In genomic region chr2:91779166-91779565, GRCm38 (mm10) we compare ENCODE assay signal across 9 mouse cellular contexts. TPM values are rescaled to one million over a fixed set of nuclear protein-coding genes. Genes with fewer than 3 reads are reported as not detected.
DNase-seq lines count a peak whose midpoint lies in the region; ATAC-seq and TF ChIP-seq lines count a peak whose summit lies in the region.
"Had no signal": no experiment of that assay in that cellular context is flagged by ENCODE, and none has a peak within 500 bp of the region (broad histone marks: within the 10 kb centered on the region; RNA-seq: fewer than 3 reads in every experiment).

No protein-coding gene starts in this region.

- DNase-seq in hindbrain, embryonic 11.5 days (ENCODE audit: low spot score): peak; percentile 36
- DNase-seq in hindbrain, embryonic 10.5 days (ENCODE audit: low spot score): no peak
- peak; percentile 57 for DNase-seq in A20 (ENCODE audit: low read depth, low spot score)
- peak; percentile 65 for DNase-seq in MEL (ENCODE audit: low read depth, low spot score)
- DNase-seq in embryo, embryonic 11.5 days (ENCODE audit: low read depth, low spot score): peak; percentile 20
- no peak for DNase-seq in urinary bladder, postnatal 36 days (ENCODE audit: low spot score in 2 of 2)
- DNase-seq in ovary, adult 18-20 months (ENCODE audit: low spot score): no peak

- no peaks in the 10 kb centered on the region for H3K27me3 ChIP-seq in hindbrain, embryonic 11.5 days (ENCODE audit: control insufficient read depth, insufficient read depth, low read length)
- H3K27me3 ChIP-seq in hindbrain, embryonic 10.5 days (ENCODE audit: insufficient read depth, poor library complexity, severe bottlenecking): no peaks in the 10 kb centered on the region
- no peaks in the 10 kb centered on the region for H3K27me3 ChIP-seq in MEL (ENCODE audit: control insufficient read depth in 1 of 2, insufficient read depth in 2 of 2, low read length in 2 of 2)

- TF ChIP-seq EP300 in MEL (IDR thresholded peaks at IDR 0.05; ENCODE audit: low read depth in 1 of 2, low read length in 2 of 2): no peak

- no peaks in the 10 kb centered on the region for H3K9me3 ChIP-seq in hindbrain, embryonic 11.5 days (ENCODE audit: control insufficient read depth, low read length)
- no peaks in the 10 kb centered on the region for H3K9me3 ChIP-seq in hindbrain, embryonic 10.5 days
- H3K9me3 ChIP-seq in MEL (replicated peaks; ENCODE audit: insufficient read depth, low read length): no peaks in the 10 kb centered on the region

- no peak for ATAC-seq in hindbrain, embryonic 11.5 days (ENCODE audit: low FRiP score)
- peak; percentile 88 for ATAC-seq in megakaryocyte progenitor cell, adult 5-6 weeks (replicated peaks; ENCODE audit: poor library complexity)

- no peak overlapping the region for H3K4me2 ChIP-seq in hindbrain, embryonic 11.5 days (replicated peaks; ENCODE audit: low read depth, low read length)

- H3K27ac ChIP-seq in hindbrain, embryonic 11.5 days (ENCODE audit: low read depth, low read length): no peak overlapping the region
- H3K27ac ChIP-seq in hindbrain, embryonic 10.5 days: no peak overlapping the region
- no peak overlapping the region for H3K27ac ChIP-seq in MEL (ENCODE audit: control insufficient read depth, low read depth, low read length)

- H3K9ac ChIP-seq in hindbrain, embryonic 11.5 days (ENCODE audit: low read depth, low read length): no peak overlapping the region
- H3K9ac ChIP-seq in MEL (ENCODE audit: control insufficient read depth, low read depth, low read length, poor library complexity, severe bottlenecking): no peak overlapping the region

- peak; percentile 87 for TF ChIP-seq RAD21 in MEL (IDR thresholded peaks at IDR 0.05; ENCODE audit: low read depth, low read length)

- WGBS in hindbrain, embryonic 11.5 days: 74% methylated on average over 3 of the region's 3 CpGs
- 66% methylated on average over 3 of the region's 3 CpGs for WGBS in hindbrain, embryonic 10.5 days

- H3K4me3 ChIP-seq in hindbrain, embryonic 11.5 days (ENCODE audit: low read depth, low read length): no peak overlapping the region
- H3K4me3 ChIP-seq in hindbrain, embryonic 10.5 days: no peak overlapping the region
- H3K4me3 ChIP-seq in MEL (ENCODE audit: control insufficient read depth in 1 of 2, insufficient read depth in 1 of 2, low read depth in 2 of 2, low read length in 2 of 2): no peak overlapping the region
- H3K4me3 ChIP-seq: erythroblast, embryonic 14.5 days had no signal

- peak; percentile 63 to 88 (median 80) for TF ChIP-seq CTCF in MEL (IDR thresholded peaks at IDR 0.05 in 2 of 3, conservative IDR thresholded peaks at IDR 0.05 in 1 of 3; ENCODE audit: control insufficient read depth in 1 of 3, insufficient read depth in 1 of 3, low read depth in 2 of 3, low read length in 3 of 3, poor library complexity in 1 of 3, severe bottlenecking in 1 of 3)

- TF ChIP-seq POLR2A in MEL (IDR thresholded peaks at IDR 0.05; ENCODE audit: control insufficient read depth in 1 of 2, insufficient read depth in 1 of 2, low read depth in 1 of 2, low read length in 2 of 2, poor library complexity in 1 of 2): no peak

- no peaks in the 10 kb centered on the region for H3K4me1 ChIP-seq in hindbrain, embryonic 11.5 days (replicated peaks; ENCODE audit: control insufficient read depth, insufficient read depth, low read length)
- no peaks in the 10 kb centered on the region for H3K4me1 ChIP-seq in hindbrain, embryonic 10.5 days (replicated peaks)
- H3K4me1 ChIP-seq in MEL (ENCODE audit: control insufficient read depth in 1 of 2, insufficient read depth in 2 of 2, low read length in 2 of 2): no peaks in the 10 kb centered on the region

- peaks cover 1% of the 10 kb centered on the region; the same call in 1 of the 2 replicates for H3K79me2 ChIP-seq in MEL (ENCODE audit: control insufficient read depth, insufficient read depth, low read length, poor library complexity)

- H3K36me3 ChIP-seq in hindbrain, embryonic 11.5 days (ENCODE audit: control insufficient read depth, insufficient read depth, low read length): no peaks in the 10 kb centered on the region
- peaks cover 4% of the 10 kb centered on the region; the same call in 1 of the 2 replicates for H3K36me3 ChIP-seq in hindbrain, embryonic 10.5 days
- H3K36me3 ChIP-seq in MEL (ENCODE audit: control insufficient read depth in 1 of 2, insufficient read depth in 2 of 2, low read length in 2 of 2): peaks cover 0 to 1% of the 10 kb centered on the region in 2 experiments; a peak in 1 of 4 replicates

TF ChIP-seq in MEL, 35 proteins besides CTCF, POLR2A, EP300 and RAD21:
- no peak for TF ChIP-seq MEF2A (IDR thresholded peaks at IDR 0.05; ENCODE audit: extremely low read depth, insufficient replicate concordance, low read depth, low read length, poor library complexity, severe bottlenecking)
- TF ChIP-seq TAL1 (IDR thresholded peaks at IDR 0.05; ENCODE audit: low read length): no peak
- no peak for TF ChIP-seq JUND (IDR thresholded peaks at IDR 0.05; ENCODE audit: low read depth, low read length)
- no peak for TF ChIP-seq POLR2AphosphoS2 (IDR thresholded peaks at IDR 0.05; ENCODE audit: low read length)
- TF ChIP-seq MYB (IDR thresholded peaks at IDR 0.05; ENCODE audit: low read depth, low read length): no peak
- no peak for TF ChIP-seq POLR2AphosphoS5 (IDR thresholded peaks at IDR 0.05; ENCODE audit: borderline replicate concordance, low read depth, low read length)
- no peak for TF ChIP-seq USF2 (IDR thresholded peaks at IDR 0.05; ENCODE audit: borderline replicate concordance in 1 of 2, insufficient read depth in 1 of 2, low read depth in 1 of 2, low read length in 2 of 2)
- no peak for TF ChIP-seq ELF1 (IDR thresholded peaks at IDR 0.05; ENCODE audit: low read depth, low read length)
- TF ChIP-seq SMC3 (IDR thresholded peaks at IDR 0.05; ENCODE audit: low read depth, low read length): peak; percentile 82
- TF ChIP-seq E2F4 (IDR thresholded peaks at IDR 0.05; ENCODE audit: borderline replicate concordance, low read depth, low read length): no peak
- no peak for TF ChIP-seq MAX (IDR thresholded peaks at IDR 0.05; ENCODE audit: low read length)
- no peak for TF ChIP-seq ZNF384 (IDR thresholded peaks at IDR 0.05; ENCODE audit: low read depth, low read length)
- TF ChIP-seq BHLHE40 (IDR thresholded peaks at IDR 0.05; ENCODE audit: borderline replicate concordance, low read depth, low read length): no peak
- no peak for TF ChIP-seq USF1 (IDR thresholded peaks at IDR 0.05; ENCODE audit: low read depth, low read length)
- no peak for TF ChIP-seq MXI1 (IDR thresholded peaks at IDR 0.05; ENCODE audit: low read depth, low read length)
- no peak for TF ChIP-seq ZKSCAN1 (IDR thresholded peaks at IDR 0.05; ENCODE audit: low read depth, low read length)
- TF ChIP-seq ZC3H11A (IDR thresholded peaks at IDR 0.05; ENCODE audit: low read depth, low read length): peak; percentile 72
- TF ChIP-seq NRF1 (IDR thresholded peaks at IDR 0.05; ENCODE audit: insufficient read depth, low read depth, low read length, poor library complexity, severe bottlenecking): no peak
- peak; percentile 49 for TF ChIP-seq SIN3A (IDR thresholded peaks at IDR 0.05; ENCODE audit: low read length)
- no peak for TF ChIP-seq RCOR1 (IDR thresholded peaks at IDR 0.05; ENCODE audit: low read depth, low read length)
- no peak for TF ChIP-seq HCFC1 (IDR thresholded peaks at IDR 0.05; ENCODE audit: low read depth, low read length)
- TF ChIP-seq NELFE (IDR thresholded peaks at IDR 0.05; ENCODE audit: low read depth, low read length): no peak
- no peak for TF ChIP-seq TCF12 (IDR thresholded peaks at IDR 0.05; ENCODE audit: low read depth, low read length)
- TF ChIP-seq KAT2A (conservative IDR thresholded peaks at IDR 0.05; ENCODE audit: low read depth, low read length): no peak
- TF ChIP-seq UBTF (IDR thresholded peaks at IDR 0.05; ENCODE audit: borderline replicate concordance, insufficient read depth, low read depth, low read length): no peak
- TF ChIP-seq MYC (IDR thresholded peaks at IDR 0.05; ENCODE audit: low read depth, low read length): no peak
TF ChIP-seq in MEL: peak in this region for 3.

RNA-seq across cellular contexts. Expression of gene Ambra1, which starts 49.2 kb away (rescaled TPM):
- polyA plus RNA-seq in hindbrain, embryonic 11.5 days (2014; fragmentation: Nextera tagmentation; extraction: Ambion mirVana): 19.0 and 19.2 TPM in 2 replicates
- 21.9 and 25.7 TPM in 2 replicates for polyA plus RNA-seq in hindbrain, embryonic 10.5 days (2016; fragmentation: Nextera tagmentation; extraction: Ambion mirVana)
- total RNA-seq in MEL (2012; rRNA removed): 14.6 and 15.9 TPM in 2 replicates
- polyA plus RNA-seq in MEL (2012; ENCODE audit: insufficient read depth in 1 of 2, insufficient read length in 2 of 2, low read depth in 1 of 2, low replicate concordance in 2 of 2, missing spikeins in 1 of 2): 10 to 100 TPM in 1 of 2 experiments, not detected in 1; 24.7 TPM
- 23.7 and 25.5 TPM in 2 replicates for total RNA-seq in megakaryocyte progenitor cell, adult 5-6 weeks (2015)
- total RNA-seq in megakaryocyte progenitor cell, adult 5-6 weeks (2017): 19.1 and 30.6 TPM in 2 replicates

Comparison
In these comparisons a context has a peak if more than half of its experiments do, and no peak if none do; other contexts are left out.
1. DNase-seq: peak in hindbrain, embryonic 11.5 days (single experiment), A20 (single experiment), MEL (single experiment) and embryo, embryonic 11.5 days (single experiment); none in hindbrain, embryonic 10.5 days (single experiment), urinary bladder, postnatal 36 days (0 of 2) and ovary, adult 18-20 months (single experiment).